Mouse (Mus musculus) G1E (cell line): ENCODE results near the gene Gm20422. TPM values are rescaled to one million over a fixed set of nuclear protein-coding genes. Genes with fewer than 3 reads are reported as not detected.

Source experiments
- ATAC-seq: 2 replicates; pipeline ENCODE4 v1.8.0; 2016; ENCODE audit warnings: mild to moderate bottlenecking; ENCODE audit not compliant: insufficient number of reproducible peaks, poor library complexity, low FRiP score, severe bottlenecking; ENCODE audit errors: extremely low read depth
- DNase-seq: peaks from one replicate; pipeline ENCODE4 v3.0.0; 2012; ENCODE audit warnings: low spot score
- H3K27me3 ChIP-seq: 2 replicates; pipeline ENCODE4 v1.6.1; 2012; ENCODE audit warnings: mild to moderate bottlenecking, low read length, inconsistent platforms; ENCODE audit not compliant: insufficient read depth
- H3K36me3 ChIP-seq: replicated peaks from 2 replicates; pipeline ENCODE3; 2012; ENCODE audit warnings: mild to moderate bottlenecking, inconsistent platforms
- H3K4me1 ChIP-seq: 2 replicates; pipeline ENCODE4 v1.6.1; 2012; ENCODE audit warnings: low read depth, low read length, inconsistent platforms, mixed read lengths; ENCODE audit not compliant: insufficient read depth
- H3K4me3 ChIP-seq: 2 replicates; pipeline ENCODE4 v1.5.1; 2012; ENCODE audit warnings: low read depth, mild to moderate bottlenecking, inconsistent platforms, low read length, moderate library complexity, mixed read lengths
- H3K9me3 ChIP-seq: replicated peaks from 2 replicates; pipeline ENCODE4 v1.6.1; 2012; ENCODE audit warnings: inconsistent platforms
- CTCF ChIP-seq: IDR thresholded peaks from 2 replicates; pipeline ENCODE4 v1.5.1; 2012; ENCODE audit warnings: low read depth, low read length, inconsistent platforms, mixed read lengths
- GATA1 ChIP-seq: IDR thresholded peaks from 2 replicates; pipeline ENCODE4 v1.6.1; 2012; ENCODE audit warnings: borderline replicate concordance, low read length, inconsistent platforms, mixed read lengths
- GATA2 ChIP-seq: IDR thresholded peaks from 2 replicates; pipeline ENCODE4 v1.6.1; 2012; ENCODE audit warnings: low read depth, low read length, inconsistent platforms, borderline replicate concordance
- POLR2AphosphoS5 ChIP-seq: IDR thresholded peaks from 2 replicates; pipeline ENCODE4 v1.6.1; 2012; ENCODE audit warnings: low read depth, low read length, inconsistent platforms; ENCODE audit not compliant: insufficient replicate concordance
- TAL1 ChIP-seq: conservative IDR thresholded peaks from 2 replicates; pipeline ENCODE4 v1.6.1; 2012; ENCODE audit warnings: low read depth, low read length, inconsistent platforms, mixed read lengths
- polyA plus RNA-seq: library from polyadenylated mRNA; stranded (reverse); fragments of >175 nt; gene quantifications from 2 replicates; pipeline ENCODE4 v1.2.3, GENCODE M21; 2012
- total RNA-seq, 2 experiments: library from RNA; stranded (forward) in 1 of 2; stranded (reverse) in 1 of 2; fragments of 200-1000 nt in 1 of 2; fragments of >200 nt in 1 of 2; fragmentation: Nextera tagmentation in 1 of 2; gene quantifications; 2 replicates each; pipeline ENCODE4 v1.2.3; 2014 to 2017

Gm20422 gene
- total and polyA plus RNA-seq, 3 experiments: 0.38 to 1.4 TPM; not detected in 1

GRCm38 (mm10) chr8:69789731-69790130 is 15.0 kb upstream of the Gm20422 start:
- DNase-seq (no peak), ATAC-seq (no peak)
- H3K9me3 ChIP-seq: no peaks in the 10 kb centered on the region
- peaks cover 35% of the 10 kb centered on the region for H3K4me1 ChIP-seq
- no peak for TF ChIP-seq POLR2AphosphoS5
- TF ChIP-seq GATA1: no peak
- TF ChIP-seq CTCF: no peak
- no peak for TF ChIP-seq TAL1
- no peak for TF ChIP-seq GATA2
- H3K27me3 ChIP-seq: no peaks in the 10 kb centered on the region
- H3K4me3 ChIP-seq: peak overlapping the region; percentile 100; the same call in 1 of the 2 replicates
- H3K36me3 ChIP-seq: peaks cover 32% of the 10 kb centered on the region

- H3K4me1 ChIP-seq: peaks cover 32% of the 10 kb centered on the region
- no peaks in the 10 kb centered on the region for H3K9me3 ChIP-seq
- DNase-seq (no peak), ATAC-seq (no peak)
- no peaks in the 10 kb centered on the region for H3K27me3 ChIP-seq
- no peak for TF ChIP-seq GATA1
- no peak for TF ChIP-seq POLR2AphosphoS5
- no peak for TF ChIP-seq TAL1
- no peak for TF ChIP-seq CTCF
- H3K4me3 ChIP-seq: peak overlapping the region; percentile 24; the same call in 1 of the 2 replicates
- H3K36me3 ChIP-seq: peaks cover 25% of the 10 kb centered on the region
These were observed 14.4 kb upstream of the Gm20422 start for GRCm38 (mm10) chr8:69789105-69789504.

GRCm38 (mm10) chr8:69777111-69777510 is 2.4 kb upstream of the Gm20422 start:
- Histone ChIP-seq H3K36me3 (peaks cover 15% of the 10 kb centered on the region), H3K27me3 (no peaks in the 10 kb centered on the region), H3K9me3 (no peaks in the 10 kb centered on the region), H3K4me1 (peaks cover 28% of the 10 kb centered on the region), H3K4me3 (no peak overlapping the region)
- no peak for ATAC-seq
- DNase-seq: no peak
- TF ChIP-seq POLR2AphosphoS5 (no peak), CTCF (no peak)

GRCm38 (mm10) chr8:69775149-69775534 is 456 bp upstream of the Gm20422 start:
- H3K9me3 ChIP-seq: 0 out of 2 replicates have a peak, but pooled peaks cover 2% of the 10 kb centered on the region
- no peak for TF ChIP-seq POLR2AphosphoS5
- no peaks in the 10 kb centered on the region for H3K27me3 ChIP-seq
- peak overlapping the region; percentile 97; the same call in 1 of the 2 replicates for H3K4me3 ChIP-seq
- DNase-seq (no peak), ATAC-seq (no peak)
- H3K36me3 ChIP-seq: peaks cover 34% of the 10 kb centered on the region
- H3K4me1 ChIP-seq: peaks cover 34% of the 10 kb centered on the region

GRCm38 (mm10) chr8:69772106-69772505 is 2.6 kb downstream of the Gm20422 start:
- Histone ChIP-seq H3K36me3 (peaks cover 63% of the 10 kb centered on the region), H3K9me3 (peaks cover 20% of the 10 kb centered on the region), H3K4me3 (no peak overlapping the region), H3K4me1 (peaks cover 28% of the 10 kb centered on the region), H3K27me3 (no peaks in the 10 kb centered on the region)
- no peak for ATAC-seq
- DNase-seq: no peak
- TF ChIP-seq POLR2AphosphoS5: no peak
- no peak for TF ChIP-seq GATA1
- TF ChIP-seq TAL1: no peak
- TF ChIP-seq CTCF: no peak
- no peak for TF ChIP-seq GATA2

- Histone ChIP-seq H3K27me3 (no peaks in the 10 kb centered on the region), H3K9me3 (peaks cover 26% of the 10 kb centered on the region), H3K36me3 (peaks cover 70% of the 10 kb centered on the region), H3K4me3 (no peak overlapping the region), H3K4me1 (peaks cover 25% of the 10 kb centered on the region)
- DNase-seq (no peak), ATAC-seq (no peak)
- no peak for TF ChIP-seq GATA1
These were observed 3.5 kb downstream of the Gm20422 start for GRCm38 (mm10) chr8:69771221-69771620.

GRCm38 (mm10) chr8:69761814-69762445 is 12.8 kb downstream of the Gm20422 start:
- H3K4me1 ChIP-seq: no peaks in the 10 kb centered on the region; the same call in 1 of the 2 replicates
- peaks cover 22% of the 10 kb centered on the region for H3K9me3 ChIP-seq
- ATAC-seq (no peak), DNase-seq (no peak)
- no peaks in the 10 kb centered on the region for H3K27me3 ChIP-seq
- H3K4me3 ChIP-seq: no peak overlapping the region
- TF ChIP-seq TAL1 (no peak), GATA2 (no peak), CTCF (no peak), POLR2AphosphoS5 (no peak), GATA1 (no peak)
- peaks cover 81% of the 10 kb centered on the region for H3K36me3 ChIP-seq
